Mouse (Mus musculus) heart, postnatal 0 days (tissue): ENCODE measurements around the gene Mpp2. TPM values are rescaled to one million over a fixed set of nuclear protein-coding genes. Genes with fewer than 3 reads are reported as not detected.
A peak's percentile ranks its signal among the peaks of the same experiment; 100 is the strongest.

Experiments
- ATAC-seq: fragments of 200-750 bp; cut with Nextera tagmentation; 2 replicates; pipeline ENCODE4 v1.8.0; 2017; ENCODE audit warnings: low read depth, moderate number of reproducible peaks, moderate library complexity; ENCODE audit not compliant: insufficient read depth
- DNase-seq: peaks from one replicate; pipeline ENCODE4 v3.0.0-alpha.2; 2016; ENCODE audit warnings: low spot score
- H3K27ac ChIP-seq: fragments of 300-500 bp; sonication (generic); 2 replicates; pipeline ENCODE4 v1.5.1; 2014; ENCODE audit warnings: low read depth, mild to moderate bottlenecking
- H3K27me3 ChIP-seq: fragments of 300-500 bp; sonication (generic); 2 replicates; pipeline ENCODE4 v1.6.1; 2014; ENCODE audit warnings: low read length, mixed read lengths; ENCODE audit not compliant: control insufficient read depth, insufficient read depth
- H3K36me3 ChIP-seq: fragments of 300-500 bp; sonication (generic); replicated peaks from 2 replicates; pipeline ENCODE4 v1.6.1; 2014; ENCODE audit warnings: low read length, mixed read lengths; ENCODE audit not compliant: control insufficient read depth, insufficient read depth
- H3K4me1 ChIP-seq: fragments of 300-500 bp; sonication (generic); 2 replicates; pipeline ENCODE4 v1.6.1; 2014; ENCODE audit warnings: antibody characterized with exemption; ENCODE audit not compliant: control insufficient read depth, insufficient read depth
- H3K4me2 ChIP-seq: fragments of 300-500 bp; sonication (generic); 2 replicates; pipeline ENCODE4 v1.6.1; 2014; ENCODE audit warnings: low read depth, mild to moderate bottlenecking, low read length, moderate library complexity
- H3K4me3 ChIP-seq: fragments of 300-500 bp; sonication (generic); 2 replicates; pipeline ENCODE4 v1.5.1; 2014; ENCODE audit warnings: low read depth, low read length
- H3K9ac ChIP-seq: fragments of 300-500 bp; sonication (generic); replicated peaks from 2 replicates; pipeline ENCODE4 v1.6.1; 2014; ENCODE audit warnings: low read depth, low read length, mixed read lengths
- H3K9me3 ChIP-seq: fragments of 300-500 bp; sonication (generic); replicated peaks from 2 replicates; pipeline ENCODE4 v1.6.1; 2016; ENCODE audit warnings: low read length; ENCODE audit not compliant: control insufficient read depth
- CTCF ChIP-seq: IDR thresholded peaks from 2 replicates; pipeline ENCODE4 v1.5.1; 2016; ENCODE audit warnings: antibody characterized with exemption, control low read depth, low read depth
- EP300 ChIP-seq: IDR thresholded peaks from 2 replicates; pipeline ENCODE4 v1.6.1; 2016; ENCODE audit warnings: antibody characterized with exemption, low read depth
- WGBS: fragments of 180-500 bp; shearing (Covaris S2); extraction: QIAGEN DNeasy Blood & Tissue Kit; methylation state at CpG from one replicate; pipeline ENCODE4 v1.1.7; 2014; 5-methylcytosine and 5-hydroxymethylcytosine counted together
- polyA plus RNA-seq: library from polyadenylated mRNA; unstranded; fragments of >200 nt; fragmentation: Nextera tagmentation; extraction: Ambion mirVana; gene quantifications from 2 replicates; pipeline ENCODE4 v1.2.1, GENCODE M21; 2015
- total RNA-seq: library from RNA; depleted of rRNA; stranded (reverse); fragments of >200 nt; gene quantifications from 2 replicates; pipeline ENCODE4 v1.2.3, GENCODE M21; 2014; ENCODE audit warnings: low replicate concordance

The Mpp2 gene
- total and polyA plus RNA-seq, 2 experiments from 2014 or later: 2.1 to 12.1 TPM

GRCm38 (mm10) chr11:102027361-102028017, 60.8 kb downstream of the Mpp2 start:
- ATAC-seq (no peak), DNase-seq (no peak)
- TF ChIP-seq EP300 (no peak), CTCF (0 out of 2 replicates have a peak, but pooled peaks have one; percentile 13)
- Histone ChIP-seq H3K4me3 (peak overlapping the region; percentile 70), H3K36me3 (no peaks in the 10 kb centered on the region), H3K27me3 (peaks cover 9% of the 10 kb centered on the region; the same call in 1 of the 2 replicates), H3K27ac (0 out of 2 replicates have a peak overlapping the region, but pooled peaks have one; percentile 49), H3K4me1 (0 out of 2 replicates have a peak, but pooled peaks cover 3% of the 10 kb centered on the region), H3K4me2 (peak overlapping the region; percentile 94), H3K9me3 (no peaks in the 10 kb centered on the region), H3K9ac (no peak overlapping the region)
- WGBS: 6% methylated on average over 12 of the region's 12 CpGs

GRCm38 (mm10) chr11:102026694-102027360, 61.5 kb downstream of the Mpp2 start:
- Histone ChIP-seq H3K4me2 (peak overlapping the region; percentile 94), H3K4me3 (peak overlapping the region; percentile 70), H3K27ac (peak overlapping the region; percentile 49), H3K36me3 (no peaks in the 10 kb centered on the region), H3K9ac (peak overlapping the region; percentile 59), H3K9me3 (no peaks in the 10 kb centered on the region), H3K4me1 (0 out of 2 replicates have a peak, but pooled peaks cover 3% of the 10 kb centered on the region), H3K27me3 (peaks cover 9% of the 10 kb centered on the region; the same call in 1 of the 2 replicates)
- TF ChIP-seq CTCF (no peak), EP300 (no peak)
- DNase-seq: peak; percentile 55
- under 1% methylated on average over 28 of the region's 73 CpGs for WGBS
- ATAC-seq: peak; percentile 84

- H3K27me3 ChIP-seq: peaks cover 9% of the 10 kb centered on the region; the same call in 1 of the 2 replicates
- ATAC-seq (peak; percentile 13; the same call in 1 of the 2 replicates), DNase-seq (no peak)
- H3K4me3 ChIP-seq: peak overlapping the region; percentile 70
- no peaks in the 10 kb centered on the region for H3K36me3 ChIP-seq
- peak overlapping the region; percentile 59 for H3K9ac ChIP-seq
- H3K27ac ChIP-seq: no peak overlapping the region
- peak overlapping the region; percentile 94 for H3K4me2 ChIP-seq
- TF ChIP-seq EP300 (no peak), CTCF (no peak)
- H3K9me3 ChIP-seq: no peaks in the 10 kb centered on the region
- 0 out of 2 replicates have a peak, but pooled peaks cover 3% of the 10 kb centered on the region for H3K4me1 ChIP-seq
- WGBS: 8% methylated on average over 23 of the region's 23 CpGs
Measured at GRCm38 (mm10) chr11:102025991-102026660, 62.2 kb downstream of the Mpp2 start.

GRCm38 (mm10) chr11:102025354-102025753, 63.0 kb downstream of the Mpp2 start:
- H3K4me3 ChIP-seq: no peak overlapping the region

GRCm38 (mm10) chr11:102024875-102025274, 63.4 kb downstream of the Mpp2 start:
- peaks cover 9% of the 10 kb centered on the region; the same call in 1 of the 2 replicates for H3K27me3 ChIP-seq
- no peak overlapping the region for H3K9ac ChIP-seq
- H3K4me3 ChIP-seq: no peak overlapping the region
- H3K9me3 ChIP-seq: no peaks in the 10 kb centered on the region
- 94% methylated on average over 4 of the region's 4 CpGs for WGBS
- TF ChIP-seq CTCF: no peak
- H3K4me2 ChIP-seq: no peak overlapping the region
- no peak for DNase-seq
- no peaks in the 10 kb centered on the region for H3K36me3 ChIP-seq
- no peak overlapping the region for H3K27ac ChIP-seq
- no peak for ATAC-seq
- no peaks in the 10 kb centered on the region for H3K4me1 ChIP-seq

More at GRCm38 (mm10) chr11:102025354-102025753, 63.0 kb downstream of the Mpp2 start:
- H3K4me2 ChIP-seq: peak overlapping the region; percentile 94
- 58% methylated on average over 7 of the region's 7 CpGs for WGBS
- H3K27ac ChIP-seq: no peak overlapping the region
- 0 out of 2 replicates have a peak, but pooled peaks cover 2% of the 10 kb centered on the region for H3K4me1 ChIP-seq
- peaks cover 9% of the 10 kb centered on the region; the same call in 1 of the 2 replicates for H3K27me3 ChIP-seq
- H3K36me3 ChIP-seq: no peaks in the 10 kb centered on the region
- no peak overlapping the region for H3K9ac ChIP-seq
- TF ChIP-seq EP300: no peak
- TF ChIP-seq CTCF: no peak
- no peaks in the 10 kb centered on the region for H3K9me3 ChIP-seq
- ATAC-seq (no peak), DNase-seq (no peak)
